Mouse (Mus musculus): ENCODE results near the gene Tchp. TPM values are rescaled to one million over a fixed set of nuclear protein-coding genes. Genes with fewer than 3 reads are reported as not detected.

The Tchp gene
- total RNA-seq, 2 experiments from 2014 or later, result 19.7 to 23.8 TPM

- no peak for ATAC-seq (replicated peaks; ENCODE audit: low FRiP score, poor library complexity, severe bottlenecking)
Measured at GRCm38 (mm10) chr5:114769786-114770185, 62.2 kb downstream of the Tchp start.

- no peak for ATAC-seq (replicated peaks; ENCODE audit: low FRiP score, poor library complexity, severe bottlenecking)
Measured at GRCm38 (mm10) chr5:114771796-114772195, 64.2 kb downstream of the Tchp start.

Other genes with a start within 250 kb of the Tchp start
- gene Fam222a, start 139.7 kb upstream of the Tchp start, total RNA-seq (2015; ENCODE audit: low replicate concordance), result 2.9 TPM in 1 of 2 replicates, not detected in the other
- gene Fam222a, start 139.7 kb upstream of the Tchp start, total RNA-seq (2017; ENCODE audit: low replicate concordance), result 0.39 TPM in 1 of 2 replicates, not detected in the other
- gene Trpv4, start 49.3 kb upstream of the Tchp start, total RNA-seq (2015; ENCODE audit: low replicate concordance), result not detected in 2 replicates
- 1.5 TPM in 1 of 2 replicates, not detected in the other for gene Trpv4, start 49.3 kb upstream of the Tchp start, total RNA-seq (2017; ENCODE audit: low replicate concordance)
- gene Gltp, start 16.8 kb upstream of the Tchp start, total RNA-seq (2015; ENCODE audit: low replicate concordance), result 103 and 104 TPM in 2 replicates
- gene Gltp, start 16.8 kb upstream of the Tchp start, total RNA-seq (2017; ENCODE audit: low replicate concordance), result 42.0 and 54.4 TPM in 2 replicates
- 113 and 121 TPM in 2 replicates for gene Ankrd13a, start 66.9 kb downstream of the Tchp start, total RNA-seq (2015; ENCODE audit: low replicate concordance)
- gene Ankrd13a, start 66.9 kb downstream of the Tchp start, total RNA-seq (2017; ENCODE audit: low replicate concordance), result 124 and 147 TPM in 2 replicates
- gene Git2, start 67.8 kb downstream of the Tchp start, total RNA-seq (2015; ENCODE audit: low replicate concordance), result 57.0 and 59.5 TPM in 2 replicates
- gene Git2, start 67.8 kb downstream of the Tchp start, total RNA-seq (2017; ENCODE audit: low replicate concordance), result 51.1 and 56.1 TPM in 2 replicates
- gene 1500011B03Rik, start 115.7 kb downstream of the Tchp start, total RNA-seq (2015; ENCODE audit: low replicate concordance), result 11.7 and 11.9 TPM in 2 replicates
- 14.5 TPM in 1 of 2 replicates, not detected in the other for gene 1500011B03Rik, start 115.7 kb downstream of the Tchp start, total RNA-seq (2017; ENCODE audit: low replicate concordance)
- gene 4930519G04Rik, start 145.9 kb downstream of the Tchp start, total RNA-seq (2015; ENCODE audit: low replicate concordance), result not detected in 2 replicates
- gene 4930519G04Rik, start 145.9 kb downstream of the Tchp start, total RNA-seq (2017; ENCODE audit: low replicate concordance), result not detected in 2 replicates
- gene Gm9936, start 150.9 kb downstream of the Tchp start, total RNA-seq (2015; ENCODE audit: low replicate concordance), result not detected in 2 replicates
- not detected in 2 replicates for gene Gm9936, start 150.9 kb downstream of the Tchp start, total RNA-seq (2017; ENCODE audit: low replicate concordance)
- gene Oasl2, start 189.2 kb downstream of the Tchp start, total RNA-seq (2015; ENCODE audit: low replicate concordance), result 8.3 and 14.7 TPM in 2 replicates
- gene Oasl2, start 189.2 kb downstream of the Tchp start, total RNA-seq (2017; ENCODE audit: low replicate concordance), result 3.0 and 4.5 TPM in 2 replicates
- 5.4 and 9.4 TPM in 2 replicates for gene Oasl1, start 215.5 kb downstream of the Tchp start, total RNA-seq (2015; ENCODE audit: low replicate concordance)
- 7.2 and 20.0 TPM in 2 replicates for gene Oasl1, start 215.5 kb downstream of the Tchp start, total RNA-seq (2017; ENCODE audit: low replicate concordance)
- 2.5 and 5.4 TPM in 2 replicates for gene 2210016L21Rik, start 234.4 kb downstream of the Tchp start, total RNA-seq (2015; ENCODE audit: low replicate concordance)
- gene 2210016L21Rik, start 234.4 kb downstream of the Tchp start, total RNA-seq (2017; ENCODE audit: low replicate concordance), result 1.4 and 4.3 TPM in 2 replicates